Comparison of ENCODE assay signal across 25 mouse cellular contexts in genomic region chr7:139016288-139016687, GRCm38 (mm10).
A peak's percentile ranks its signal among the peaks of the same experiment; 100 is the strongest.
DNase-seq lines count a peak whose midpoint lies in the region; ATAC-seq and TF ChIP-seq lines count a peak whose summit lies in the region.
"Had no signal": no experiment of that assay in that cellular context is flagged by ENCODE, and none has a peak within 500 bp of the region (broad histone marks: within the 10 kb centered on the region; RNA-seq: fewer than 3 reads in every experiment).

No protein-coding gene starts in this region.

- peak overlapping the region; percentile 20; the same call in 1 of the 2 replicates for H3K27ac ChIP-seq in embryonic facial prominence, embryonic 12.5 days
- H3K27ac ChIP-seq in embryonic facial prominence, embryonic 10.5 days (replicated peaks): no peak overlapping the region
- peak overlapping the region; percentile 28; the same call in 1 of the 2 replicates for H3K27ac ChIP-seq in layer of hippocampus, adult 2 months
- peak overlapping the region; percentile 33; the same call in 1 of the 2 replicates for H3K27ac ChIP-seq in neural tube, embryonic 15.5 days (replicated peaks)
- H3K27ac ChIP-seq: hindbrain, embryonic 10.5 days; intestine, embryonic 15.5 days; left cerebral cortex, adult 2 months; liver, embryonic 12.5 days had no signal

- H3K36me3 ChIP-seq in embryonic facial prominence, embryonic 12.5 days: no peaks in the 10 kb centered on the region
- H3K36me3 ChIP-seq in embryonic facial prominence, embryonic 10.5 days (replicated peaks): no peaks in the 10 kb centered on the region
- H3K36me3 ChIP-seq in neural tube, embryonic 15.5 days: peaks cover 2% of the 10 kb centered on the region; the same call in 1 of the 2 replicates
- H3K36me3 ChIP-seq: hindbrain, embryonic 10.5 days; intestine, embryonic 15.5 days; liver, embryonic 12.5 days had no signal

- no peaks in the 10 kb centered on the region for H3K9me3 ChIP-seq in embryonic facial prominence, embryonic 12.5 days
- H3K9me3 ChIP-seq in embryonic facial prominence, embryonic 10.5 days: no peaks in the 10 kb centered on the region
- no peaks in the 10 kb centered on the region for H3K9me3 ChIP-seq in neural tube, embryonic 15.5 days (replicated peaks)
- H3K9me3 ChIP-seq: hindbrain, embryonic 10.5 days; intestine, embryonic 15.5 days; liver, embryonic 12.5 days had no signal

- H3K4me3 ChIP-seq in embryonic facial prominence, embryonic 12.5 days: no peak overlapping the region
- H3K4me3 ChIP-seq in embryonic facial prominence, embryonic 10.5 days: no peak overlapping the region
- H3K4me3 ChIP-seq in layer of hippocampus, adult 2 months: no peak overlapping the region
- no peak overlapping the region for H3K4me3 ChIP-seq in neural tube, embryonic 15.5 days (replicated peaks)
- H3K4me3 ChIP-seq: hindbrain, embryonic 10.5 days; intestine, embryonic 15.5 days; left cerebral cortex, adult 2 months; liver, embryonic 12.5 days had no signal

- ATAC-seq in embryonic facial prominence, embryonic 12.5 days (ENCODE audit: insufficient number of reproducible peaks, insufficient read depth, low FRiP score, low TSS enrichment): no peak
- ATAC-seq in neural tube, embryonic 15.5 days (ENCODE audit: low FRiP score): no peak
- ATAC-seq: CD4-positive, CD25-positive, alpha-beta regulatory T cell, adult 4 months; forebrain, embryonic 16.5 days; hindbrain, embryonic 16.5 days; intestine, embryonic 15.5 days; liver, embryonic 12.5 days had no signal

- DNase-seq in embryonic facial prominence, embryonic 10.5 days (ENCODE audit: low spot score): no peak
- no peak for DNase-seq in layer of hippocampus, adult 2 months (ENCODE audit: low spot score in 2 of 2)
- no peak for DNase-seq in layer of hippocampus, postnatal 25 days (ENCODE audit: extremely low spot score in 1 of 2, low spot score in 1 of 2)
- peak; percentile 54 for DNase-seq in forelimb bud, embryonic 11.5 days (ENCODE audit: low read depth, low spot score)
- DNase-seq in testis, postnatal 14 days (ENCODE audit: low spot score): no peak
- DNase-seq in retina, postnatal 1 day: no peak
- DNase-seq: adrenal gland, adult 2 months; cerebellum, adult 18-20 months; cerebellum, postnatal 25 days; gastrocnemius, postnatal 36 days; kidney, adult 9 months; layer of hippocampus, adult 9-11 months; lung, adult 2 months; lung, postnatal 14 days; thymus, postnatal 36 days had no signal

- 0 out of 2 replicates have a peak, but pooled peaks cover 4% of the 10 kb centered on the region for H3K27me3 ChIP-seq in embryonic facial prominence, embryonic 12.5 days
- peaks cover 14% of the 10 kb centered on the region; the same call in 1 of the 2 replicates for H3K27me3 ChIP-seq in embryonic facial prominence, embryonic 10.5 days (replicated peaks; ENCODE audit: low read depth, poor library complexity, severe bottlenecking)
- peaks cover 3% of the 10 kb centered on the region; the same call in 1 of the 2 replicates for H3K27me3 ChIP-seq in neural tube, embryonic 15.5 days (replicated peaks)
- H3K27me3 ChIP-seq: intestine, embryonic 15.5 days had no signal

- peaks cover 15% of the 10 kb centered on the region for H3K4me1 ChIP-seq in embryonic facial prominence, embryonic 12.5 days
- peaks cover 29% of the 10 kb centered on the region for H3K4me1 ChIP-seq in embryonic facial prominence, embryonic 10.5 days
- peaks cover 23% of the 10 kb centered on the region for H3K4me1 ChIP-seq in neural tube, embryonic 15.5 days
- H3K4me1 ChIP-seq: intestine, embryonic 15.5 days had no signal

- H3K4me2 ChIP-seq in embryonic facial prominence, embryonic 12.5 days (replicated peaks): no peak overlapping the region
- H3K4me2 ChIP-seq in neural tube, embryonic 15.5 days: no peak overlapping the region
- H3K4me2 ChIP-seq: intestine, embryonic 15.5 days; liver, embryonic 12.5 days; midbrain, embryonic 11.5 days had no signal

- 38% methylated on average over 11 of the region's 11 CpGs for WGBS in embryonic facial prominence, embryonic 12.5 days
- 57% methylated on average over 11 of the region's 11 CpGs for WGBS in embryonic facial prominence, embryonic 10.5 days
- 64% methylated on average over 11 of the region's 11 CpGs for WGBS in neural tube, embryonic 15.5 days

- no peak overlapping the region for H3K9ac ChIP-seq in embryonic facial prominence, embryonic 12.5 days
- H3K9ac ChIP-seq in neural tube, embryonic 15.5 days (replicated peaks): no peak overlapping the region
- H3K9ac ChIP-seq: intestine, embryonic 15.5 days; liver, embryonic 12.5 days had no signal

- no peak for TF ChIP-seq CTCF in layer of hippocampus, adult 2 months (conservative IDR thresholded peaks at IDR 0.05)
